Mouse (Mus musculus): ENCODE results near the gene Kat5.

Gene Kat5

GRCm38 (mm10) chr19:5572331-5573125, 37.5 kb downstream of the Kat5 start:
- ATAC-seq (ENCODE audit: insufficient number of reproducible peaks, low FRiP score, low TSS enrichment): no peak

- ATAC-seq (ENCODE audit: insufficient number of reproducible peaks, low FRiP score, low TSS enrichment): no peak
Measured at GRCm38 (mm10) chr19:5571831-5572230, 38.2 kb downstream of the Kat5 start.

- no peak for ATAC-seq (ENCODE audit: insufficient number of reproducible peaks, low FRiP score, low TSS enrichment)
Measured at GRCm38 (mm10) chr19:5570353-5571246, 39.4 kb downstream of the Kat5 start.

GRCm38 (mm10) chr19:5569521-5569920, 40.5 kb downstream of the Kat5 start:
- ATAC-seq (ENCODE audit: insufficient number of reproducible peaks, low FRiP score, low TSS enrichment): no peak

GRCm38 (mm10) chr19:5568470-5569140, 41.4 kb downstream of the Kat5 start:
- ATAC-seq (ENCODE audit: insufficient number of reproducible peaks, low FRiP score, low TSS enrichment): peak; percentile 37; the same call in 1 of the 2 replicates

GRCm38 (mm10) chr19:5567534-5568469, 42.2 kb downstream of the Kat5 start, which contains the start of gene Ap5b1:
Gene Ap5b1, plus strand, starts transcription at chr19:5568025.
- ATAC-seq (ENCODE audit: insufficient number of reproducible peaks, low FRiP score, low TSS enrichment): peak; percentile 78

- ATAC-seq (ENCODE audit: insufficient number of reproducible peaks, low FRiP score, low TSS enrichment): peak; percentile 29; the same call in 1 of the 2 replicates
Measured at GRCm38 (mm10) chr19:5567180-5567533, 42.9 kb downstream of the Kat5 start.

- no peak for ATAC-seq (ENCODE audit: insufficient number of reproducible peaks, low FRiP score, low TSS enrichment)
Measured at GRCm38 (mm10) chr19:5566316-5566715, 43.7 kb downstream of the Kat5 start.

- ATAC-seq (ENCODE audit: insufficient number of reproducible peaks, low FRiP score, low TSS enrichment): no peak
Measured at GRCm38 (mm10) chr19:5562776-5563175, 47.3 kb downstream of the Kat5 start.

- ATAC-seq (ENCODE audit: insufficient number of reproducible peaks, low FRiP score, low TSS enrichment): no peak
Measured at GRCm38 (mm10) chr19:5561886-5562285, 48.2 kb downstream of the Kat5 start.

- ATAC-seq (ENCODE audit: insufficient number of reproducible peaks, low FRiP score, low TSS enrichment): no peak
Measured at GRCm38 (mm10) chr19:5561252-5561790, 48.7 kb downstream of the Kat5 start.

- ATAC-seq (ENCODE audit: insufficient number of reproducible peaks, low FRiP score, low TSS enrichment): no peak
Measured at GRCm38 (mm10) chr19:5560457-5561041, 49.5 kb downstream of the Kat5 start, which contains the start of gene Ovol1. Gene Ovol1, minus strand, starts transcription at chr19:5560646.

- no peak for ATAC-seq (ENCODE audit: insufficient number of reproducible peaks, low FRiP score, low TSS enrichment)
Measured at GRCm38 (mm10) chr19:5559631-5560456, 50.2 kb downstream of the Kat5 start.

- no peak for ATAC-seq (ENCODE audit: insufficient number of reproducible peaks, low FRiP score, low TSS enrichment)
Measured at GRCm38 (mm10) chr19:5559229-5559628, 50.8 kb downstream of the Kat5 start.

- no peak for ATAC-seq (ENCODE audit: insufficient number of reproducible peaks, low FRiP score, low TSS enrichment)
Measured at GRCm38 (mm10) chr19:5558770-5559169, 51.3 kb downstream of the Kat5 start.

- ATAC-seq (ENCODE audit: insufficient number of reproducible peaks, low FRiP score, low TSS enrichment): no peak
Measured at GRCm38 (mm10) chr19:5558169-5558568, 51.9 kb downstream of the Kat5 start.

- ATAC-seq (ENCODE audit: insufficient number of reproducible peaks, low FRiP score, low TSS enrichment): no peak
Measured at GRCm38 (mm10) chr19:5554212-5554611, 55.8 kb downstream of the Kat5 start.

GRCm38 (mm10) chr19:5553802-5554201, 56.2 kb downstream of the Kat5 start:
- ATAC-seq (ENCODE audit: insufficient number of reproducible peaks, low FRiP score, low TSS enrichment): no peak
